Mouse (Mus musculus) G1E (cell line): ENCODE measurements around the gene Slc22a3.

Source experiments
- CTCF ChIP-seq: IDR thresholded peaks from 2 replicates; pipeline ENCODE4 v1.5.1; 2012; ENCODE audit warnings: low read depth, low read length, inconsistent platforms, mixed read lengths
- GATA2 ChIP-seq: IDR thresholded peaks from 2 replicates; pipeline ENCODE4 v1.6.1; 2012; ENCODE audit warnings: low read depth, low read length, inconsistent platforms, borderline replicate concordance
- POLR2AphosphoS5 ChIP-seq: IDR thresholded peaks from 2 replicates; pipeline ENCODE4 v1.6.1; 2012; ENCODE audit warnings: low read depth, low read length, inconsistent platforms; ENCODE audit not compliant: insufficient replicate concordance
- TAL1 ChIP-seq: conservative IDR thresholded peaks from 2 replicates; pipeline ENCODE4 v1.6.1; 2012; ENCODE audit warnings: low read depth, low read length, inconsistent platforms, mixed read lengths

DNA sequence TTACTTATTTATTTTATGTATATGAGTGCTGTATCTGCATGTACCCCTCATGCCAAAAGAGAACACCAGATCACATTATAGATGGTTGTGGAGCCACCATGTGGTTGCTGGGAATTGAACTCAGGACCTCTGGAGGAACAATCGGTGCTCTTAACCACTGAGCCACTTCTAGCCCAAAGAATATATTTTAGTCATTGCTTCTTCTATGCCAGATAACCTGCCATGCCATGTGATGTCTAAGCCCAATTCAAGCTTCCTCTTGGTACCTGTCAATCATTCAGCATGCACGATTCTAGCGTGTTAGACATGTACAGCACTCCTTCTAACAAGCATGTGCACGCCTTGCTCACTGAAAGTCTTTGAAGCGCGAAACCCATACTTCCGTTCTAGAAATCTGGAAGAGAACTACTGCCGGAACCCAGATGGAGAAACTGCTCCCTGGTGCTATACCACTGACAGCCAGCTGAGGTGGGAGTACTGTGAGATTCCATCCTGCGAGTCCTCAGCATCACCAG lies 111.3 kb downstream of the Slc22a3 start:
- no peak for TF ChIP-seq POLR2AphosphoS5
- TF ChIP-seq CTCF, result no peak
- no peak for TF ChIP-seq GATA2
- no peak for TF ChIP-seq TAL1
